Mouse (Mus musculus) frontal cortex, postnatal 14 days (tissue): ENCODE measurements at regions not wholly inside any gene's neighbourhood (a gene's known extent, or its start where the extent isn't known, plus 50 kb on each side); places are given as distances from the start of the nearest gene placed in this dataset.
"Not testable (repeated sequence)": the region's sequence is repeated elsewhere in the genome, so short reads cannot be mapped to it uniquely, and the experiment has no call there.

ENCODE experiments used
- DNase-seq, 2 experiments: peaks; one replicate each; pipeline ENCODE4 v3.0.0; 2022; ENCODE audit warnings: low spot score in 2 of 2

DNA sequence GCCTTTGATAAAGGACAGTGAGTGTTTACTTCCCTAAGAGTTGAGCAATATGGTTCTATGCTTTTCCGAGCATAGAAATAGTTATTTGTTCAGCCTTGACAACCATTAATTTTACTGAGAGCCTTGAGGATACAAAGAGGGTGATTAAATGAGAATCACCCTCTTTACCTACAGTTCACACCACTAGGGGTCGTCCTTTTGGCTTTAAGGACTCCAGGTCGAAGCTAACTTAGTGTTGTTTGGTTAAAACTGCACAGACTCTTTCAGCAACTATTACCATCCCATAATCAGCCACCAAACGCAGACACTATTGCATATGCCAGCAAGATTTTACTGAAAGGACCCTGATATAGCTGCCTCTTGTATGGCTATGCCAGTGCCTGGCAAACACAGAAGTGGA, 559.2 kb upstream of the 2610301B20Rik start:
- DNase-seq: no peak

DNA sequence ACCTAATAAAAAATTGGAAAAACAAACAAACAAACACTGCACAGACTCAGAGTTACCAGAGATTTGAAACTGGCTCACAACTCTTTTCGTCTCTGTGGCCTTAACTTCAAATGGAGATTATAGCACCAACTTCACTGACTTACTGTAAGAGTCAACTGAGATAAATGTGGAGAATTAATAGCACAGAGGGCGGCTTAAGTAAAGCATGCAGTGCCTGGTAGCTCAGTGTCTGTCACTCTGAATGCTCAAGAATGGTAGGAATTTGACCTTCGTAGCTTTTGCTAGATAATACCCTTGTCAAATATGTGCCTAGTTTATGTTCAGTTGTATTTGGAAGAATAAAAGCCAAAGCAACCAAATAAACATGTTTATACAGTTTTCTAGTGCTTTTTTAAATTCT, 558.4 kb upstream of the 2610301B20Rik start:
- no peak for DNase-seq

DNA sequence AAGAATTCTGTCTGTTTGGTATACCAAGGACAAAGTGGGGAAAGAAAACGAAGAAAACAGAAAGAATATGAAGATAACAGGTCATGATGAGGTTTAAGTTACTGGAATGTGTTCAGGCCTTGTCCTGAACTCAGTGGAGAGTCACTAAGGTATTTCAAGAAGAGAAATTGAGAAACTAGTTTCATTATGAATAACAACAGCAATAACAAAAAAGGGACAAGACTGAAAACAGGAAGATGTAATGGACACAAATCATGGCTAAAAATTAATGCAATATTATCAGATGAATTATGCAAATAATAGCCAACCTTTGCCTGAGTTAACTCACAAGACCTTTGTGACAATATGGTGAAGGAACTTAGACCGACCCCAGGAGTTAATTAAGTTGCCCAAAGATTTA, 530.2 kb upstream of the 2610301B20Rik start:
- DNase-seq: no peak

DNA sequence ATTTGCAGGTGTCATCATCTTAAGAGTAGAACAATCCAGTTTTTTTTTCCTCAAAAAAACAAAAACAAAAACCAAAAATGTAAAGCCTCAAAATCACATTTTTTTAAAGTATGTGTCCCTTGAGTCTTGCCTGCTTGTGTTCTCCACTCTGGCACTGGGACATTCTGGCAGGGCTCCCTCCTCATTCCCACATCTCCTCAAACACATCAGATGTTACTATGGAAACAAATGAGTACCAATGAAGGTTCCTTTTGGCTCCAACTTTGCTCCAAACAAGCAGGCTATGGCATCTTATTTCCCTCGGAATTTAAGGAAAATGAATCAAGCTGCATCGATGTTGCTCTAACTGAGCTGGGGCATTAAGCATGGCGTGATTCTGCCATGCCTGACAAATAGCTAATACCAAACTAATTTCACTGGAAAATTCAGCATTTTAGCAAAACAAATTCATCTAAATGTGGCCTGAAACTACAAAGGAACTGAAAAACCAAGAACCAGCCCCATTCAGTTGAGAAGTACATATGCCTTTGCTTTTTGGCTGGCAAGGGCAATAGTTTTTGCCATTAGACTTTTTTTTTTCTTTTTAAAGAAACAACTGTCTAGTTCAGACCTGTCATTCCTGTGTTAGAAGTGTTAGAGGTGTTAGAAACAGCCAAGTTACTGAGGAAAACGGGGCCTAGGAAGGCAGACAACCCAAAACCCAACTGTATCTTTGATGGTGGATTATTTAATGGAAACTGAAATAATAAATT, 522.2 kb upstream of the 2610301B20Rik start:
- peak; percentile 9 to 11 for DNase-seq

DNA sequence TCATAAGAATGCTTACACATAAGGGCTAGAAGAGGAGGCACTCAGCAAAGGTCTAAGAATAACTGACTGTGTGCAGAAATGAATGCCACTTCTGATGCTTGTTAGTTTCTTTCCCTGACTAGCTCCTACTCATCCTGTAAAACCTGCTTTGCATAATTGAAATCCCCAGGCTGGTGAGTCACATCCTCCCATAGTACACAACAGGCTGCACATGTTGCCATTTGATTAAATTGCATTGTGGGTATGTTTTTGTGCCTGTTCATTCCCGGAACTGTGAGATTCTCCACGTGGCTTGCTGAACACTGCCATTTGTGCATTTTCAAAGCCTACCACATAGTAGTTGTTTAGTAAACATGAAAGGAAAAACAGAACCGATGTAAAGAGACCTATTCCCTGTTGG, 516.7 kb upstream of the 2610301B20Rik start:
- no peak for DNase-seq

DNA sequence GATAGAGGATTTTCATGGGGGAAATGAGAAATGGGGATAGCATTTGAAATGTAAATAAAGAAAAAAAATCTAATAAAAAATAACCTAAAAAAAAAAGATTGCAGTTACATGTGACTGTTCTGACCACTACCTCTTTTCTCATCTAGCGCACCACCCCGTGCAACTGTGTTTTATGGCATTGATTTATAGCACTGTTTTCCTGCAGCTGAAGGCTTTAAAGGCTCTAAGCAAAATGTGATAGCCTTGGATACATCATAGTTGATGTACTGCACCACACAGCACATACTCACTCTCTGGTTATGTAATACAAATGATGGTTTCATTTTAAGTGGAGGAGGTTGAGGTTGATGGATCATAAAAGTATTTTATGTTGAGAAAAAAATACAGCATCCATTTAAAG, 484.5 kb upstream of the 2610301B20Rik start:
- no peak for DNase-seq

DNA sequence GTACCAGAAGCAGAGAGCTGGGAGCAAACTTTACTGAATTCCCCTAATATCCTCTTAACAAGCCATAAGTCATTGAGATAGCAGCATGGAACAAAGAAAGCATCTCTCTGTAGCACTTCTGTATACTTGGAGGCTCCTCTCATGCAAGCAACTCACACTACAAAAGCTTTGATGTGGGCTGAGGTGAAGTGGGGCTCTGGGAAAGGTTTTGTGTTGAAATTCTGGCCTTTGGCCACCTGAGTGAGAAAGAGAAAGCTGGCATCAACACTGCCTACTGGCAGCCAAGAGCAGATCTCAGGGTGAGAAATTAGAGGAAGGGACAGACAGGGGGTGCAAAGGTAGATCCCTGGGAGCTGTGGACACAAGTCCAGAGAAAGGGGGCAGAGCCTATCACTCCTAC, 477.0 kb upstream of the 2610301B20Rik start:
- DNase-seq: no peak

DNA sequence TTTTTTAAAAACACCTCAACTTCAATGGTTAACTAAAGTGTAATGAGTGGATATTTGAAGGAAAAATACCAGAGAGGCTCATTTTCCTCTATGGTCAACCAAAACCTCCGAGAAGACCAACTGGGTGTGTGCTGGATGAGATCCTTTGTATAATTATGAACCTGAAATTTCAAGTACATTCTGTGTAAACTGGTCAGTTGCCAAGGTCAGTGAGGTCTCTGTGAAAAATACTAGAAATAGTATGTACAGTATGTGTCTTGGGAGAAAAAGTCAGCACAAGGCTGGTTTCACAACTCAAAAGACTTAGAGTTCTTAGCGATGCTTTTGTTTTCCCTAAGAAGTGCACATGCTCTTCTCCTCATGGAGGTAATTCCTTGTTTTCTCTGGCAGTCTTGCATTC, 476.2 kb upstream of the 2610301B20Rik start:
- no peak for DNase-seq

DNA sequence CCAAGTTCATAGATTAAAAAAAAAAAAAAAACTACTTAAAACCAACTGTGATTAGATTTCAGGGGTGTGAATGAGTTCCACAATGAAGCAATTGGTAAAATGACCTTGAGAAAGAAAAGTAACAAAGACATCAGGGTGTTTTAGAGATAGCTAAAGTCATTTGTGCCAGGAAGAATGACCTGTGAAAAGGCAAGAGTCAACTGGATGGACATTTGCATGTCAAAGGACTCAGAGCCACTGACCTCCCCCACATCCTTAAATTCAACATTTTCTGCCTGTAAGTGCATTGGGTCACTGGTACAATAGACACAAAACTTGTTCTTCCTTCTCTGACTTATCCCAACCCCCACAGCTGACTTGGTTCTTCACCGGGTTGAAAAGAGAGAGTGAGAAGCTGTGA, 474.6 kb upstream of the 2610301B20Rik start:
- no peak for DNase-seq

DNA sequence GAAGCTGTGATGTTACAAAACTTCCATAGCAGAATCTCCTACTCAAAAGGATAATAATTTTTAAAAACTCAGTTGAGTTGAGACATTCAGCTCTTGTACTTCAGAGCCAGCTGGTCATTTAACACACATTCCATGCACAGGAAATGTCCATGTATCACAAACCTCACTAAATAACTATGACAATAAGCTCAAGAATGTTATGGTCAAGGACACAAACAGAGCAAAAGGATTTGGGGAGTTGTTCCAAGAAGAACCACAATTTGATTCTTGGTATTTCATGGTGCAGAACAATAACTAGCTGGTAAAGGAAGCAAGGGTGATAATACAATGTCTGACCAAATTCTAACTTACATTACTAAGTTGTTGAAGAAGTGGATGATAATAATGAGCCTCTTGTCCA, 471.4 kb upstream of the 2610301B20Rik start:
- no peak for DNase-seq

DNA sequence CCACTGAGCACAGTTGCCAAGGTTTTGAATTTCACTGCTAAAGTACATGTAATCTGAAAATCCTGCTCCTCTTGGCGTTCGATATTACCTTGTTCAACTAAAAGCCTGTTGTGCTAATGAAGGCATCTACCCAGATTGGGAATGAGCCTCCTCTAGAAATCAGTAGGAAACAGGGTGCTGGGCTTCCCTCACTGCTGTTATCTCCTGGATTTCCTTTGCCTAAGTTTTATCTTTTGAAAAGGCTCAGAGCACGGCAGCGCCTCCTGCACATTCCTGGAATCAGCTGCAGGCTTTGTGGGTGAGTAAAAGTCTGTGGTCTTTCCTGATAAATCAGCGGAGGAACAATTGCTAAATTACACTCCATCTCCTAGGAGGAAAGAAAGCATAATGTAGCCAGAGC, 469.9 kb upstream of the 2610301B20Rik start:
- no peak for DNase-seq

DNA sequence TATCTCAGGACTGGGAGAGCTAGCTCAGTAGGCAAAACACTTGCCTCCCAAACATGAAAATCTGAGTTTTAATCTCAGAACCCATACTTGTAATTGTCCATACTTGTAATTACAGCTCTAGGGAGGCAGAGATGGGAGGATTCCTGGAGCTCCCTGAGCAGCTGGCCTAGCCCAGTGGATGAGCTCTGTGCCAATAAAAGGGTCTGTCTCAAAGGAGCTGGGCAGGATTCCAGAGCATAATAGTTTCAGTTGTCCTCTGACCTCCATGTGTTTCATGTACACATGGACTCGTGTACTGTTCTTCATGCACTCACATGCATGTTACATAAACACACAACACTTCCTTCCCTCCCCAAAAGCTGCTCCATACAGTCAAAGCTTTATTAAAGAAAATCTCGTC, 469.2 kb upstream of the 2610301B20Rik start:
- DNase-seq: no peak

DNA sequence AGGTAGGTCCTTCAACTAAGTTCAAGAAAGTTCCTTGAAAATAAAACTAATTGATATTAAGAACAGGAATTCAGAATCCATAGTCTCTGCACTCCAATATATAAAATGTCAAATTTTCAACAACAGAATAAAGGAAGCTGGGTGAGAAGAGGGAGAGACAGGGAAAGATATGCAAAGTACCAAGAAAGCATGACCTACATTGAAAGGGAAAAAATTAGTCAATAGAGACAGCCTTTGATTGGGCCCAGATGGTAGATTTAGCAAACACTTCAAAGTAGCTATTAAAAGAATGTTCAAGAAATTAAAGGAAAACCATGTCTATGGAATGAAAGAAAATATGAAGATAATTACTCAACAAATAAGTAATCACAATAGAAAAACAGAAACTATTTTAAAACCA, 460.0 kb upstream of the 2610301B20Rik start:
- DNase-seq: no peak

DNA sequence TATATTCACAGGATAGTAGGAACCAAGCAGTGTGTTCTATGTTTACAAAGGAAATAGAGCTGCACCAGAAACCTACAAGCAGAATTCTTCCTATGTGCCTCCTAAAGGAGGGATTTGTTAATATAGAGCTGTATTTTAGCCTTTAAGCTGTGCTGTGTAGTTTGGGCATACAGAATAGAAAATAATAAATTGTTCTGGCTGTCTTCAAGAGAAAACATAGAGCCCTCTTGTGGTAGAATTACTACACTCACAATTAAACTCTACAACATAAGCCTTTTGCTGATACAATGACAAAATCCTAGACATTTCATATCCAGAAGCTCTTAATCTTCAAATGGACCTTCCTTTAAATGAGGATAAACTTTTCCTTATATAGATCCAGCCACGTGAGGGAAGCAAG, 452.9 kb upstream of the 2610301B20Rik start:
- DNase-seq: no peak

DNA sequence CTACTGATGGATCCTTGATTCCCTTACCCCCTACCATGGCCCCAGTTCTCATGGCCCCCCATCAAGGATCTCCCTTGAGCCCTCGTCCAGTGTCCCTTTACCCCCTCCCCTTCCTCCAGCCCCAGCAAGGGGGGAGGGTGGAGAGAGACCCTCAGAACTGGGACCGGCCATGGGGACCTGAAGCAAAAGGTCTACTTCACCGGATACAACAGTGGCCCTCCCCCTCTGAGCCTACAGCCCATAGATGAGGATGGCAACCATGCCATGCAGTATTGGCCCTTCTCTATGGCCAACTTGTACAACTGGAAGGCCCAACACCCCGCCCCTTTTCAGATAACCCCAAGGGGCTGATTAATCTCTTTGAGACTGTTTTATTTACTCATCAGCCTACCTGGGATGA, 439.9 kb upstream of the 2610301B20Rik start:
- no peak for DNase-seq

DNA sequence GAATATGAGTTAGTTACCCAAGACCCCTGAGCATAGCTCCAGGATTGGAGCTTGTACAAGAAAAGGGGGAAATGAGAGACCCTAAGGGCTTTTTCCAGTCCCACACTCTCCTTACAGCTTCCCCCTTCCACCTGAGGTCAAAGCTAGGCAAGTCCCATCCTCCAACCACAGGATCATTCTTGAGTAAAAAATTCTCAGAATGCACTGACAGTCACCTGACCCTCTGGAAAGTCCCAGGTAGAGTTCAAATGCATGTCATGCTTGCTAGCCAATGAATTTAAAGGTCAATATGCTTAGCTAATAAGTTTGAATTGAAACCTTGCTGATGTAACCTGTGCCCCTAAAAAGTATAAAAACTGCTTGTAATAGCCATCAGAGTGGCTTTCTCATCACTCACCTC, 434.4 kb upstream of the 2610301B20Rik start:
- not testable (repeated sequence) for DNase-seq

DNA sequence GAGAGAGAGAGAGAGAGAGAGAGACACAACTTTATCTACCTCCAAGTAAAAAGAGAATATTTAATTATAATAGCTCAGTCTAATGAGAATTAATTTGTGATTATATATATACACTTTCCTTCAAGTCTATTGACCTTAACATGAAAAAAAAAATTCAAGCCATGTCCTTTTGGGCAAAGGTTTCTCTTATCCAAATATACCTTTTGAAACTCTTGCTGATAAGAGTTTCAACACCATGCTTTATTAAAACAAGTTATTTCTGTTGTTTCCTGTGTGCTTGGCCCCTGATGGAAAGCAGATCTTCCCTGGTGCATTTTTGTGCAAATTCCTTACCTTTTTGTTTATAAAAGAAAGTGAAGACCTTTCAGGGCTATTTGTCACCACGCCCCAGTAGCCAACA, 414.7 kb upstream of the 2610301B20Rik start:
- DNase-seq: no peak

DNA sequence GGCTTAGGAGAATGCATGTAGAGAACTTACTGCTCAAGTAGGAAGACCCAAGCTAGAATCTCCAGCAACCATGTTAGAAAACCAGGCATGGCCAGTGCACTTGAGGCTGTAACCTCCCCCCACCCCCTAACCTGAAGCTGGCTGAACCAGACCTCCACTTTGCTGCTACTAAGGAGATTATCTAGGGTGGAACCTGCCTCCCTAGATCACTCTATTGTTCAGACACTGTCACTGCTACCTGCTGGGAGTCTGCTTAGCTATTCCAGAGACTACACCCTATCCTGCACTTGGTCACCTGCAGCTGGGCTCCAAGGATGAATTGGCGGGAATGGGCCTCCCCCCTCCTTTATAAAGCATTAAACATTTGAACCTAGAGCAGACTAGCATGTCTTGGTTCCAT, 393.4 kb upstream of the 2610301B20Rik start:
- DNase-seq: no peak

DNA sequence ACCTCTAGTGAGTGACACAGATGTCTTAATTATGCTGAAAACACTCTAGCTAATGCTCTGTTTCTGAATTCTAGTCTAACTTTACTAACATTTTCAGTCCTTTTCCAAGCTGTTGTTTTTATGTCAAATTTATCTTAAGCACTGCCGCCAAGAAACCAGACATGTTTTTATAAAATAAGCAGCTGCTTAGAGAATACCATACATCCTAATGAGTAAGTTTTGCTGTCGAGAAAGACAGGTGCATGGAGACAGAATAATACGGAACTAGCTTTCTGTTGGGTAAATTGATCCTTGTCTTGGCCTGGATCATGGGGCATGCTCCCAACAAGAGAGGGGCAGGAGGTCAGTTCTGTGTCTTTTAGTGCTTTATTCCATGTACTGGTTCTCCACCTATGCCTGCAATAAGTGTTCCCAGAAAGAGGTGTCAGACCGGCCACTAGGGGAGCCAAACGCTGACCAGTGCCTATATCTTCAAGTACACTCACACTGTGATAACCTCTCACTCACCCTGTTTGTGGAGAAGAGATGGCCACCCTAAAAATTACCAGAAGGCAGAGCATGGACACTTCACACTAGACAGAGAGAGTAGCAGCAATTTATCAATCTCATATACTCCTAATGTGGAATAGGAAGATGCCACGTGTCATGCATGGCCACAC, 366.0 kb upstream of the 2610301B20Rik start:
- peak in 1 of 2 experiments; percentile 11 for DNase-seq

DNA sequence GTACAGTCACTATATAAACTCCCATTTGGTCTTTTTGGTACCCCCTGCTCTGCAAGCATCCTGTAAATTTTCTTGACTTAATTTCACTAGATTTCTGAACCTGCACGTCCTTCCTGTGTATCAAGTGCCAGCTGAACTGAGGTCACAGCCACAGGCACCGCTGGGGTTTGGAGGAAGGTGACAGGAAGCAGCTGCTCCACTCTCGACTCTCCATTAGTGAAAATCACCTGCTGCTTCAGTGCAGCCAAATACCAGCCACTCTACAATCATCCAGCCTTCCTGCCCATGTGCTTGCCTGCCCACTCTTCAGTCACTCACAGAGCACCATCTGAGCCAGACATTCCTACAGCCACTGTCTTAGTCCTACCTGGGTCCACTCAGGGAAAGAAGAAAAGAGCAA, 364.3 kb upstream of the 2610301B20Rik start:
- no peak for DNase-seq

DNA sequence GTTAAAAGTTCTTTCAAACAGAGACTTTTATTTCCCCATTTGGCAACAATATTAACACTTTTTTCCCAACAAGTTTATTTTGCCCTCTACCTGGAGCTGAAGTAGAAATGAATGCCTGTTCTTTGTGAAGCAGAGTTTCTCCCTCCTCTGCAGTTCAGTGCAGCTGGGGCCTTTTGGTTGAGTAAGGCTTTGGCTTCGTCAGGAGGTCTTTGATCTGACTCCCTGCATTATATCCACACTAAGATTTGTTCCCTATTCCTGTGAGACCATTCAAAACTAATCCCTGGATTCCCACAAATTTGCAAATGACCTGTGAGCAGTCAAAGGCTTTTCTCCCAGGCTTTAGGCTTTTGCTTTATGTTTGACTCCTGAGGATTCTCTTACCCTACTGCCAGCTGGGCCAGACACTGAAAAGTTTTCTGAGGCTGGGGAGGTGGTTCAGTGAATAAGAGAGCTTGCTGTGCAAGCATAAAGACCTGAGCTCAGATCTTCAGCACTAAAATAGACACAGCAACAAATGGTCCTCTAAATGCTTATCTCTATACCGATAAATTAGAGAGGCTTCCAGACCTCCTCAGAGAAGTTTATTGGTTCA, 323.5 kb upstream of the 2610301B20Rik start:
- no peak for DNase-seq

DNA sequence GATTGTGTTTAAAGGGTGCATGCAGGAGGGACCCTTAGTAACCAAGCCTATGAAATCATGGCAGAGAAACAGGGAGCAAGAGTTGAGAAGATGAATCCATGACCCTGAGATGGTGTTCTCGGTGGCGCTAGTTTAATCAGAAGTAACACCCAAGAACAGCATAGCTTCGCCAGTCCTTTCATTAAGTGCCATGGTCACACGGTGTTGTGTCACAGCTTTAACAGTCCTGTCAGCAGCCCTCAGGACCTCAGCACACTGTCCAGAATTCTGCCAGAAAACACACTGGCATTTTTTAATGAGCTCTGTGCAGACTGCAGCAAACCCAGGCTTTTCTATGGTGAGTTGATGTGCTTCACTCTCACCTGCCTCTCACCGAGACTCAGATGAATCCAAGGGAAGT, 320.6 kb upstream of the 2610301B20Rik start:
- no peak for DNase-seq

DNA sequence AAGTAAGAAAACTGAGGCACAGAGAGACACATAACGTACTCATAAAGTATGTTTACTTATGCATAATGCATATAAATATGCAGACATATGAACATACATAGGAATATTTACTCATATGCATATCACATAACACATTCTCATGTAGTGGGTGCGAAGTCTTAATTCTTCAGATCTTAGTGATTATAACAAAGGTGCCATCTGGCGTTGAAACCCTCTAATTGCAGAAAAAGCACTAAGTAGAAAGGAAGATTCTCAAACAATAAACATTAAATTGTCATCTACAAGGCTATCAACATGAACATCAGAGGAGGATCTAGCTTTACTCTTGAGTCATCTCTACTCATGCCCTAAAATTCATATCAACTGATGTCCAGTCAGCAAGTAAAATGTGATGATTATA, 314.2 kb upstream of the 2610301B20Rik start:
- no peak for DNase-seq
